Mouse (Mus musculus) cerebellum, adult 18-20 months (tissue): ENCODE data around the gene Man2a2.
A peak's percentile ranks its signal among the peaks of the same experiment; 100 is the strongest.

Source experiments
- DNase-seq, 2 experiments: peaks; one replicate each; pipeline ENCODE4 v3.0.0; 2021

Gene Man2a2

GRCm38 (mm10) chr7:80371041-80371751 lies at the start of gene Man2a2:
Man2a2 (minus strand) TSS chr7:80371375.
- peak; percentile 61 to 86 for DNase-seq

- no peak for DNase-seq
These were observed 49.4 kb upstream of the Man2a2 start for GRCm38 (mm10) chr7:80420586-80420985.

GRCm38 (mm10) chr7:80419278-80419677 lies 48.1 kb upstream of the Man2a2 start:
- no peak for DNase-seq

GRCm38 (mm10) chr7:80418036-80418435 lies 46.9 kb upstream of the Man2a2 start:
- DNase-seq = no peak

- no peak for DNase-seq
These were observed 46.4 kb upstream of the Man2a2 start for GRCm38 (mm10) chr7:80417601-80418000.

- DNase-seq = no peak
These were observed 45.8 kb upstream of the Man2a2 start for GRCm38 (mm10) chr7:80416969-80417368.

- no peak for DNase-seq
These were observed 43.2 kb upstream of the Man2a2 start for GRCm38 (mm10) chr7:80414303-80414855.

- DNase-seq = no peak
These were observed 42.5 kb upstream of the Man2a2 start for GRCm38 (mm10) chr7:80413512-80414302.

- DNase-seq = no peak
These were observed 41.6 kb upstream of the Man2a2 start for GRCm38 (mm10) chr7:80412781-80413180.

- no peak for DNase-seq
These were observed 41.1 kb upstream of the Man2a2 start for GRCm38 (mm10) chr7:80412279-80412678.

- DNase-seq = no peak
These were observed 39.2 kb upstream of the Man2a2 start for GRCm38 (mm10) chr7:80410380-80410779.

GRCm38 (mm10) chr7:80407712-80408111 lies 36.5 kb upstream of the Man2a2 start:
- DNase-seq = no peak

GRCm38 (mm10) chr7:80406186-80406585 lies 35.0 kb upstream of the Man2a2 start:
- no peak for DNase-seq

GRCm38 (mm10) chr7:80405188-80405695 lies 34.1 kb upstream of the Man2a2 start, which contains the start of gene Furin:
Furin (minus strand) TSS chr7:80405436.
- DNase-seq = no peak

GRCm38 (mm10) chr7:80404101-80404894 lies 33.1 kb upstream of the Man2a2 start:
- no peak for DNase-seq

- DNase-seq = peak; percentile 73 to 80
These were observed 32.4 kb upstream of the Man2a2 start for GRCm38 (mm10) chr7:80403551-80403950.

- DNase-seq = peak; percentile 66 to 88
These were observed 31.6 kb upstream of the Man2a2 start for GRCm38 (mm10) chr7:80402651-80403321.

- peak; percentile 38 to 69 for DNase-seq
These were observed 30.9 kb upstream of the Man2a2 start for GRCm38 (mm10) chr7:80401860-80402641.

- DNase-seq = peak in 1 of 2 experiments; percentile 33
These were observed 30.1 kb upstream of the Man2a2 start for GRCm38 (mm10) chr7:80401041-80401859.

GRCm38 (mm10) chr7:80400571-80400970 lies 29.4 kb upstream of the Man2a2 start:
- DNase-seq = no peak
